Mouse (Mus musculus) lung, postnatal 4 days (tissue): Measurements from ENCODE around the gene Mettl7b.
A peak's percentile ranks its signal among the peaks of the same experiment; 100 is the strongest.
"Not testable (repeated sequence)": the region's sequence is repeated elsewhere in the genome, so short reads cannot be mapped to it uniquely, and the experiment has no call there.

Experiments
- DNase-seq, 2 experiments: peaks; one replicate each; pipeline ENCODE4 v3.0.0; 2021

Gene Mettl7b

GRCm38 (mm10) chr10:128960590-128961584, at the start of gene Mettl7b:
Gene Mettl7b, minus strand, starts transcription at chr10:128960988.
- DNase-seq: no peak

- no peak for DNase-seq
Observed at GRCm38 (mm10) chr10:129010288-129010841, 49.6 kb upstream of the Mettl7b start, which contains the start of gene Olfr763. Gene Olfr763, plus strand, starts transcription at chr10:129010791.

GRCm38 (mm10) chr10:129004032-129004920, 43.5 kb upstream of the Mettl7b start:
- DNase-seq: no peak

- no peak for DNase-seq
Observed at GRCm38 (mm10) chr10:128996523-128997040, 35.8 kb upstream of the Mettl7b start.

DNA sequence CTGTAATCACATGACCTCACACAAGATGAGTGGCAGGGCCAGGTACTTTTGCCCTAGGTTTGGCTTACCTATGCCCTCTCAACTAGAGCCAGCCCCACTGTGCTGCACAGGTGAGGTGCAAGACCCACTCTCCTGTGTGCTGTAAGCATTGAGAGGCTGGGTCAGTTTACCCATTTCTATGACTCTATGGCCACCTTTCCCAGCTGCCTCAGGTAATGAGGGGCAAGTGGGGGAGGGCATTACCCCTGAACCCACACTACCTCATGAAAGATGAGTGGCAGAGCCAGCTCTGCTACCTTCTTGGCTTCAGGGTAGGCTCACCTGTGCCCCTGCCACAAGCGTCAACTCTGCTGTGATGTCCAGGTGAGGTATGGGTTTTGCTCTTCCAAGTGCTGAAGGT, 35.0 kb upstream of the Mettl7b start:
- DNase-seq: no peak

- no peak for DNase-seq
Observed at GRCm38 (mm10) chr10:128990994-128991393, 30.2 kb upstream of the Mettl7b start.

GRCm38 (mm10) chr10:128990129-128990850, 29.5 kb upstream of the Mettl7b start:
- DNase-seq: not testable (repeated sequence)

- not testable (repeated sequence) for DNase-seq
Observed at GRCm38 (mm10) chr10:128989131-128989530, 28.3 kb upstream of the Mettl7b start, which contains the start of gene Olfr9. Gene Olfr9, plus strand, starts transcription at chr10:128989431.

GRCm38 (mm10) chr10:128980644-128981365, 20.0 kb upstream of the Mettl7b start:
- peak; percentile 21 to 41 for DNase-seq

DNA sequence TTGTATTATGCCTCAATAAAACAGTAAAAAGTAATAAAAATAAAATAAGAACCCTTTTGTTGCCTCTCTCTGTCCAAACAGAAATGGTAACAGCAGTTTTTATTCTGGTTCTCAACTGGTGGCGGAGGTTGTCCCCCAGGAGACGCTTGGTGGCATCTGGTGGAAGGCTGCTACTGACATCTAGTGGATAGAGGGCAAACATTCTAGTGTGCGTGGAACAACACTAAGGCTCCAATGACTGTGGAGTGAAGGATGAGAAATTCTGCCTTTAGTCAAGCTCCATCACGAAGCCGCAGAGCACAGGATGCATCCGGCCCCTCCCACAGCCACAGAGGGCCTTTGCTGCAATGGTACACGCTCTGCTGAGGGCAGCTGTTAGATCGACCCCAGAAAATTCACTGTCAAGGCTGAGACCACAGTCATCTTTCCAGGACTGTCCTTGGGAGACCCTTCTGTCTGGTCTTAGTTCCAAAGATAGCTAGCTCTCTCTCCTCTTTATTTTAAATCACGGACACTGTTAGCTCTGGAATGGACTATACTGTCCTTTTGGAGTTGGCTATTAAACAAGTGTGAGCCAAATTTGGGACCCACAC, 16.8 kb upstream of the Mettl7b start:
- peak in 1 of 2 experiments; percentile 60 for DNase-seq

DNA sequence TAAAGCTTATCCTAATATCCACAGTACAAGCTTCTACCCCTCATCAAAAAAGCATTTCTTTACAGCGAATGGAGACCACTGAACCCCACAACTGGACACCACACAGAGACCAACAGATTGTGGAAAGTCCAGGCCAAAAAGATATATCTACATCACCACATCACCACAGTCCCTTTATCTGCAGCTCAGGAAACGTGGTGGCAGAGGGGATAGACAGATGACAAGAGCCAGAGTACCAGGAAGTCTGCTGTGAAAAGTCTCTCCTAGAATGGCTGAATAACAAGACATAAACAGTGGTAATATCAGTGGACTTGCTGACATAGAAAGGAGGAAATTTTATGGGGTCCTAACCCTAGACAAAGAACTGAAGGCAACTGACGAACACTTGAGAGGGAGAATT, 15.6 kb upstream of the Mettl7b start:
- no peak for DNase-seq

DNA sequence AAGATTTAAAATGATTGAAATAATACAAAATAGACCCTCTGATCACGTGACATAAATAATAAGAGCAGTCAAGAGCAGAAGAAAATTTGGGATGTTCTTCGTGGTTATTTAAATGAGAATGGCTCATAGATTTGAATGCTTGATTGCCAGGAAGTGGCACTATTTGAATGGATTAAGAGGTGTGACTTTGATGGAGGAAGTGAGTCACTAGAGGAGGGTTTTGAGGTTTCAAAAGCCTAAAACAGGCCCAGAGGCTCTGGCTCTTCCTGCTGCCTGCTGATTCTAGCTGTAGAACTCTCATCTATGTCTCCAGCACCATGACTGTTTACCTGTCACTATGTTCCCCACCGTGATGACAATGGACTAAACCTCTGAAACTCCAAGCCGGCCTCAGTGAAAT, 12.1 kb upstream of the Mettl7b start:
- no peak for DNase-seq

- DNase-seq: no peak
Observed at GRCm38 (mm10) chr10:128970740-128971250, 10.0 kb upstream of the Mettl7b start.

GRCm38 (mm10) chr10:128968341-128968749, 7.6 kb upstream of the Mettl7b start:
- no peak for DNase-seq

DNA sequence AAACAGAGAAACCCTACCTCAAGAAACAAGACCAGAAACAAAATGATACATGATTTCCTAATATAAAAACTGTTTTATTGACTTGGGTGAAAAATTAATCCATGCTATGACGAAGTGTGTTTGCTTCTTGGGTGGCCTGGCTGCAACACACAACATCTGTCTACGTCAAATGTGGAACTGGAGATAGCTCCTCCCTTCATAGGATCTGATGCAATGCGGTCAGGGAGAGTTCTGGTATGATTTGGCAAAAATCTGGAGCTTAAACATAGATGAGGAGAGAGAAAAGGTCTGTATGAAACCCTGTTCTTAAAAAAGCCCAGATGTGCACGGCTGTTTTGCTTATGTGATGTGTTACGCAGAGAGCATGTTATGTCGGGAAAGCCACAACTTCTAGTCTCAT, 5.1 kb upstream of the Mettl7b start:
- no peak for DNase-seq

DNA sequence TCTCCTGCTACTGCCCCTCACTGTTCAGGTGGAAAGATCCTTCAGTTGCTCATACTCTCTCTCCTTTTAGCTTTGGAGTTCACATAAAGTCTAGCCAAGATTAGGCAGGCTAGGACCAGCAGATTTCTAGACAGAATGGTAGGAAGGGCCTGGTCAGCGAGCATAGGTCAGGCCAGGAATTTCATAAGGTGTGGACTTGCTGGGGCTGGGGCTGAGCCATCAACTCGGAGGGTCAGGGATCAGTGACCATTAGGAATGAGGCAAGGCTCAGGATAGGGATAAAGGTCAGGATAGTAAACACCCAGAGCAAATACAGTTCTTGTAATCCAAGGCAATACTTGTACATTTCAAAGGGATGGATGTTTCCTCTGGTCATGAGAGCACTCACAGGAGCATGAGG, 4.2 kb upstream of the Mettl7b start:
- no peak for DNase-seq

GRCm38 (mm10) chr10:128960142-128960541, 646 bp downstream of the Mettl7b start:
- no peak for DNase-seq

- DNase-seq: no peak
Observed at GRCm38 (mm10) chr10:128958340-128958739, 2.4 kb downstream of the Mettl7b start.

- no peak for DNase-seq
Observed at GRCm38 (mm10) chr10:128950208-128950887, 10.4 kb downstream of the Mettl7b start.

GRCm38 (mm10) chr10:128947496-128947895, 13.3 kb downstream of the Mettl7b start:
- no peak for DNase-seq
